Mouse (Mus musculus) Patski (cell line): ENCODE measurements at regions not wholly inside any gene's neighbourhood (a gene's known extent, or its start where the extent isn't known, plus 50 kb on each side); places are given as distances from the start of the nearest gene placed in this dataset.
A peak's percentile ranks its signal among the peaks of the same experiment; 100 is the strongest.
"Not testable (repeated sequence)": the region's sequence is repeated elsewhere in the genome, so short reads cannot be mapped to it uniquely, and the experiment has no call there.

ENCODE experiments used
- ATAC-seq: fragments of 100-300 bp; one replicate; pipeline ENCODE4 v1.8.0; 2021
- CTCF ChIA-PET: fragments of 350-600 bp; sonication (Branson Sonifier 250); formaldehyde crosslinking; loops from one replicate; lab custom pipeline; 2022; ENCODE audit warnings: inconsistent platforms; lab: Charles Lee
- POLR2A ChIA-PET: fragments of 350-600 bp; sonication (Branson Sonifier 250); formaldehyde crosslinking; loops from one replicate; lab custom pipeline; 2022; ENCODE audit warnings: antibody characterized with exemption, inconsistent platforms; lab: Charles Lee
- DNase-seq: peaks from one replicate; pipeline ENCODE4 v3.0.0-alpha.2; 2011; ENCODE audit warnings: low read depth, low spot score
- H3K27me3 ChIP-seq: fragments of 371-371 bp; one replicate; pipeline ENCODE4 v1.5.1; 2021
- CTCF ChIP-seq: fragments of 100-300 bp; IDR thresholded peaks from one replicate; pipeline ENCODE4 v1.5.1; 2021
- in situ Hi-C: fragments of 300-500 bp; cut with MboI; formaldehyde crosslinking; loops from 3 replicates; pipeline ENCODE4 v1.11.1; 2018; ENCODE audit warnings: low pct_unique_long_range_greater_than_20kb, mixed read lengths

DNA sequence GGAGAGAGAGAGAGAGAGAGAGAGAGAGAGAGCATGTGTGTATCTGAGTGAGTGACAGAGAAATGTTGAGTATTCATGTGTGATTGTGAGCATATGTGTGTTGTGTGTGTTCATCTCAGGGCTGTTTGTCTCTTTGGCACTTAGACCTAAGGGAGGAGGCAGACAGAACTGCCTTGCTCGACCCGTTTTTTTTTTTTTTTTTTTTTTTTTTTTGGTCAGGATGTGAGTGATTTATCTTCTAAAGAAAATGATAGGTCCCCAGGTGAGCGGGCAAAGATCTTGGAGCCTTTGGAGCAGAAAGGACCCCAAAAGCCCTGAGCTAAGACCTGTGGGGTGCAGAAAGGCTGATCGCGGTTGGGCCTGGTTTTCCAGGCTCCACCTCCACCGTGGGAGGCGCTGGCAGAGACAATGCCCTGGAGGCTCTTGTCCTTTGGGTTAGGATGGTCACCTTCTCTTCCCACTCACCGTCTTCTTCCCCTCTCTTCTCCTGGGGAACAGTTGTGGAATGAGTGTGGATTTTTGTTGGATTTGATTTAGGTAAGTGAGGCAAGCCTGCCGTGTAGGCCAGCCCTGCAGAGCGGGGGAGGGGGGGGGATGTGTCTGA lies 147.1 kb upstream of the Ttc29 start:
- ATAC-seq (no peak), DNase-seq (no peak)
- in situ Hi-C loops, result loop anchor here (10.0 to 25.0 kb wide), 3 partner anchors 589 to 1521 kb away; no protein-coding TSS in a partner anchor
- ChIA-PET CTCF (no interaction called here), POLR2A (no interaction called here)
- H3K27me3 ChIP-seq, result peaks cover 29% of the 10 kb centered on the region
- TF ChIP-seq CTCF, result no peak

DNA sequence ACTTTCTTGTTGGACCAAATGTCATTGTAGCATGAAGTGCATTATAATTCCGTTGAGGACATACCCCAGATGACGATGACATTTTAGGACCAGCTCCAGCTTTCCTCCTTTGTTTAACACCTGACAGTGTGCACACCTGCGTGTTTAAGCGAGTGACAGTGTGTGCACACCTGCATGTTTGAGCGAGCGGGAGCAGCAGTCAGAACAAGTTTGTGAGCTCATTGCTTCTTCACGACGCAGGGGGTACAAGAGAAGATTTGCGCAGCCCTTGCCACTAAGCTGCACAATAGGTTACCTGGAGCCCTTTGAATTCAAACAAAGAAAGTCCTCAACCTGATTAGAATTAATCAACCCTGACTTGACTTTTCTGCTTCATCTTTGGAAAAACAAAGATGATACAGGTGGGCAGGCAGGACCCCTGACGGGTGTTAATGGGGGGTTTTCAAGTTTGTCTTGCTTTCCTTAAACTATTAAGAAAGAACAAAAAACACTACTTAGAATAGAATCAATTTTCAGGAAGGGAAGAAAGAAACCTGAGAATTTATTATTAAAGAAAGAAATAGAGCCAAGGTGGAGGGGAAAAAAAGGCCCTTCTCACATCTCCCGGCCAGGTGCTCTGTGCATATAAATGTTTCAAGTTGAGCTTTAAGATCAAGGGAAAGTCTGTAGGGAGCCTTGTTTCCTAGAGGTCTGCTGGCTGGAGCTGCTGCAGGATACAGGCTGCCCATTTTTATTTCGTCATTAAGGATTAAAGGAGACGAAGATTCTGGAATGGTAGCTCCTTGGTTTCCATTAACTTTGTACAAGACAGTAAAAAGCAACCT lies 144.8 kb upstream of the Ttc29 start:
- DNase-seq (no peak), ATAC-seq (no peak)
- TF ChIP-seq CTCF, result no peak
- in situ Hi-C loops, result loop anchor here (10.0 to 25.0 kb wide), 3 partner anchors 587 to 1519 kb away; no protein-coding TSS in a partner anchor
- ChIA-PET CTCF (no interaction called here), POLR2A (no interaction called here)
- H3K27me3 ChIP-seq, result peaks cover 33% of the 10 kb centered on the region

DNA sequence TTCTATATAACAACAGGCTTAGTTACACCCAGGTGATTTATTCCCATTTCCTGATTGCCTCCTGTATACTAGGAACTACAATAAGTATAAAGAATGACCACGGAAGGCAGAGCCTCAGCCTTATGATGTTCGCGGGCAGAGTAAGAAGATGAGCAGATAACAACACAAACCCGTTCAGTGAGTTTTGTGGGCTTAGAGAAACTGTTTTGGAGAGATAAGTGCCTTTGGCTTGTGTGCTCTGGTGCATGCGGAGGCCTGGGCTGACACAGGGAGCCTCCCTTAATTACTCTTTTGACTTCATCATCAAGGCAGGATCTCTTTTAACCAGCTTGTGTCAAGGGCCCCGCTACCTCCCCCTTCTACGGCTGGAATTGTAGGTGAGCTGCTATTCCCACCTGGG lies 139.3 kb upstream of the Ttc29 start:
- DNase-seq, result no peak
- in situ Hi-C loops, result loop anchor here (25.0 kb wide), 2 partner anchors 813 to 1513 kb away; no protein-coding TSS in a partner anchor
- no peak for TF ChIP-seq CTCF
- ChIA-PET CTCF (no interaction called here), POLR2A (no interaction called here)
- H3K27me3 ChIP-seq, result peaks cover 15% of the 10 kb centered on the region
- ATAC-seq, result no peak

DNA sequence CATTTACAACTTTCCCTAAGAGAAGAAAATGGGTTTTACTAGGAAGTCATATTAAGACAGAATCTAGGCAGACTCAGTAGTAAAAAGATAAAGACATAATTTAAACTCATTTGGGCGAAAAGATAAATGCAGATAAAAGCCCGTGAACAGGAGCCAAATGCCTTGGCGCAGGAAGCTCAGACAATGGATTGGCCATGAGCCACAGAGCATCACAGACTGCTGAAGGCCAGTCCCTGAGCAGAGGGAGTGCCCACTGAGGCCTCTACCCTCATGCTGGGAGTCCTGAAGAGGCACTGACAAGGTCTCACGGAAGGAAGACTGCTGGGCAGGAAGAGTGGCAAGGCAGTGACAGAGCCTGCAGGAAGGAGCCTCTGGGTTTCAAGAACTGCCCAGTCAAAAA lies 136.0 kb upstream of the Ttc29 start:
- DNase-seq, result no peak
- no peak for ATAC-seq
- no peak for TF ChIP-seq CTCF
- in situ Hi-C loops, result no loop called here
- H3K27me3 ChIP-seq, result peaks cover 13% of the 10 kb centered on the region
- POLR2A ChIA-PET, result no interaction called here
- CTCF ChIA-PET, result no interaction called here

DNA sequence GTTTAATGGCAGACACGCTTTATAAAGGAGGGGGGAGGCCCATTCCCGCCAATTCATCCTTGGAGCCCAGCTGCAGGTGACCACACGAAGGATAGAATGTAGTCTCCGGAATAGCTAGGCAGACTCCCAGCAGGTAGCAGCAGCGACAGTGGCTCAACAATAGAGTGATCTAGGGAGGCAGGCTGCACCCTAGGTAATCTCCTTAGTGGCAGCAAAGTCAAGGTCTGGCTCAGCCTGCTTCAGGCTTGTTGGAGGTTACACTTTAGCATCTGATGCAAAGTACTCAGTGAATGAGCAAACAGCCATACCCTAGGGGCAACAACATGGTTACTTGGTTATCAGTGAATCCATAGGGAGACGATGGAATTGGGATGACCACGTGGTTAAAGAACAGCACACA lies 131.7 kb upstream of the Ttc29 start:
- CTCF ChIA-PET, H3K27me3 ChIP-seq, ATAC-seq, in situ Hi-C loops, POLR2A ChIA-PET, DNase-seq: not testable (repeated sequence)

DNA sequence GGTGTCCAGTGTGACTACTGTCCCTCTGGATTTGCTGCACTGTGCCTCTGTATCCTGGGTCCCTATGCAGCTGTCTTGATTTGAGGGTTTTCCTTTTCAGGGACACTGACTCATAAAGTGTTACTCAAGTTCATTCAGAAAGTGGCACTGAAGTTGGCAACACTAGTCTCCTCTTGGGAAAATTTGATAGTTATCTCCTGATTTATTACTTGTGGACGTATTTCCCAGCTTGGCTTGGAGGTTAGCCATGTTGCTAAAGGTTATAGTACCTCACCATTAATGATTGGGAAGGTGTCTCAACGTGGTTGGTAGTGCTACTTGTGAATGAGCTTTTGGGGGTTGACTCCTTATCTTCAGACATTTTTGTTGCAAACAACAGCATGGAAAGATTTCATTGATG lies 130.1 kb upstream of the Ttc29 start:
- DNase-seq, result no peak
- no peak for ATAC-seq
- TF ChIP-seq CTCF, result no peak
- in situ Hi-C loops, result no loop called here
- POLR2A ChIA-PET, result no interaction called here
- CTCF ChIA-PET, result no interaction called here
- peaks cover 18% of the 10 kb centered on the region for H3K27me3 ChIP-seq

DNA sequence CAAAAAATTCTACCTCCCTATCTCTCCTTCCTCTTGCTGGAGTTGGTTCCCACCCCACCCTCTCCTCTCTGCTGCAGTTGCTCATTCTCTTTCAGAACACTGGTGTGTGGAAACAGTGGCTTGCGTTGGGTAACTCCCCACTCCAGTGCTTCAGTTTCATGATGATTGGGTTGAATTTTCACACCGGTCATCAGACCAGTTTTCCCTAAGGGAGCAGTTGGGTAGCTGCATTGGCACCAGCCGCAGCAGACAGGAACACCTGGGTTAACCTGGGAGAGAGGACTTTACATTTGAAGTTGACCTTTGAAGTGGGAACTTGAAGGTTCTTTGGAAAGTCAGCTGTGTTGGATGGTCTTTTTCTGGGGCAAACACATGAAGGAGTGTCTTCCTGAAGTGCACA lies 126.7 kb upstream of the Ttc29 start:
- CTCF ChIA-PET, result interaction anchor here (1.5 kb wide), 1 partner anchor 10 kb away, joined by 3 read pairs; no protein-coding TSS in a partner anchor
- in situ Hi-C loops, result no loop called here

DNA sequence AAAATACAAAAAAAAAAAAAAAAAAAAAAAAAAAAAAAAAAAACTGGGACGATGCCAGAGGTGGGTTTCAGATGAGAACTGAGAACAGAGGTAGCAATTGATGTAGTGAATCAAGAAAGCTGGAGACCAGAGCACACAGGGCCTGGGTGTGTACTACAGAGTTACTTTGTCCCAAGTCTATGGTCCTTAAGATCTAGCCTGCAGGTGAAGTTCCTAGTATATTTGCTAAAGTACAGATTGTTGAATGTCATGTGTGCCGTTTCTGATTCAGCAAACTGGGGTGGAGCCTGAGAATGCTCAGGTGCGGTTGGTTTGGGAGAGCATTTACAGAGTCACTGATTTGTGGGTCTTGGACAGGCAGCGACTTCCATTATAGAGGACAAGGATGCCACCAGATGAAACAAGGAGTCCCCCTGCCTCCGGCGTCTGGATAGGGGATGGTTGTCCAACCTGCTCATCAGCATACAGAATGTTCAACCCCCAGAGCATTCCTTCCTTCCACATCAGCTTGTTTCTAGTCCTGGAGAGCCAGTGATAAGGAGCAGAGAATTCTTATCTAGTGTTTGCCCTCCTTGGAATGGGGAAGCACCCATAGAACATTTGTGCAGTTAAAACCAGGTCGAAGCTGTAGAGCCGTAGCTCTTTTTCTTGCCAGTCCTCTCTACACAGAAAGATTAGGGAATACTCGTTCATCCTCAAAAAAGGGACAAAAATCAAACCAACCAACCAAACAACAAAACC lies 122.5 kb upstream of the Ttc29 start:
- ChIA-PET CTCF (no interaction called here), POLR2A (interaction anchor here (0.6 kb wide), 1 partner anchor 10 kb away, joined by 3 read pairs; no protein-coding TSS in a partner anchor)
- no peak for ATAC-seq

More for the DNA sequence above, 126.7 kb upstream of the Ttc29 start:
- peaks cover 22% of the 10 kb centered on the region for H3K27me3 ChIP-seq
- DNase-seq, result no peak
- TF ChIP-seq CTCF, result no peak
- ATAC-seq, result no peak
- POLR2A ChIA-PET, result no interaction called here

DNA sequence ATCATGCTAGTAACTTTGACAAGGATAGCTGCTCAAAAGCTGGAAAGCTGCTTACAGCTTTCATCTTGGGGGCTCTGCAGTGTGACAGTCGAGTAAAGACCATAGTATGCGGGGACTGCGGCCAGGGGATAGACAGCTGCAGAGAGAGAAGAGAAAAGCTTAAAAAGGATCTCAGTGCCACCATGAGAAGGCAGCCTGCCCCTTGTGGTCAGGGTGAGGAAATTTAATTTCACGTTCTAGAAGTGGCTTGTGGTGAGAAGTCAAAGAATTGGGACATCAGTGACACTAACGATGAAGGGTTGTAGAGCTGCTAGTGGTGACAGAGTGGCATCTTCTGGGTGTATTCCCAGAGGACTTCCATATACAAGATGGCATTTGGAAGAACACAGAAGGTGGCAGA lies 116.7 kb upstream of the Ttc29 start:
- ChIA-PET POLR2A (no interaction called here), CTCF (interaction anchor here (1.6 kb wide), 1 partner anchor 11 kb away, joined by 3 read pairs; no protein-coding TSS in a partner anchor)
- ATAC-seq, result no peak
- H3K27me3 ChIP-seq, result peaks cover 39% of the 10 kb centered on the region
- TF ChIP-seq CTCF, result peak; percentile 36
- DNase-seq, result no peak
- in situ Hi-C loops, result no loop called here

More for the DNA sequence above, 122.5 kb upstream of the Ttc29 start:
- in situ Hi-C loops, result no loop called here
- no peak for TF ChIP-seq CTCF
- H3K27me3 ChIP-seq, result peaks cover 37% of the 10 kb centered on the region
- no peak for DNase-seq

DNA sequence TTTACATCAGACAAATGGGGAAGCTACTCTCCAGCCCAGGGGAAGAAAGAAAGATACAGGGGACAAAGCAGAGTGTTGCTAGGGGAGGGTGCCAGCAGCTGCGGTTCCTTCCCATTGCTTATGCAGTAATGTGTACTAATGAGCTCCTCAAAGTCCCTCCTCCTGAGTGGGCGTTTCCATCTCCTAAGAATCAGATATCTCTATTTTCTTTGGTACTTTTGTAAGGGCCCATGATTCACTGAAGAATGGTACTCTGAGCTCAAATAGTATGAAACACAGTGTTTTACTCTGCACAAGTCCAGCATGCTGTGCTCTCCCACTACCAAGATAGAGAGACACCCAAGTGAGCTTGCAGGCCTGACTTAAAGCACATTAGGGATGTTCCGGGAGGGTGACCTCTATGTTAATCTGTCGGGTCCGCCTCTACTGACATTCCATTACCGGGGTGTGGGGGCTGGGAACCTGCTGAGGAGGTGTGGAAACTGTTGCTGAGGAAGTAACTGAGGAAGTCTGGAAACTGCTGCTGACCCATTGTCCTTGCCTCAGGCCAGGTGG lies 114.8 kb upstream of the Ttc29 start:
- in situ Hi-C loops, result no loop called here
- H3K27me3 ChIP-seq, result peaks cover 44% of the 10 kb centered on the region
- no peak for TF ChIP-seq CTCF
- CTCF ChIA-PET, result no interaction called here
- ATAC-seq (no peak), DNase-seq (no peak)
- POLR2A ChIA-PET, result no interaction called here
